Mouse (Mus musculus) kidney, embryonic 16.5 days (tissue): ENCODE measurements around the gene H2-Q2. TPM values are rescaled to one million over a fixed set of nuclear protein-coding genes. Genes with fewer than 3 reads are reported as not detected.
A peak's percentile ranks its signal among the peaks of the same experiment; 100 is the strongest.
"Not testable (repeated sequence)": the region's sequence is repeated elsewhere in the genome, so short reads cannot be mapped to it uniquely, and the experiment has no call there.

Experiments
- ATAC-seq: fragments of 200-750 bp; cut with Nextera tagmentation; 2 replicates; pipeline ENCODE4 v1.8.0; 2017; ENCODE audit warnings: moderate TSS enrichment; ENCODE audit not compliant: low FRiP score, low TSS enrichment
- H3K27ac ChIP-seq: fragments of 300-500 bp; sonication (generic); 2 replicates; pipeline ENCODE4 v1.5.1; 2014; ENCODE audit warnings: low read length
- H3K27me3 ChIP-seq: fragments of 300-500 bp; sonication (generic); 2 replicates; pipeline ENCODE4 v1.6.1; 2014; ENCODE audit warnings: low read length, control low read depth, mixed read lengths; ENCODE audit not compliant: insufficient read depth
- H3K36me3 ChIP-seq: fragments of 300-500 bp; sonication (generic); 2 replicates; pipeline ENCODE4 v1.6.1; 2014; ENCODE audit warnings: low read length, control low read depth, mixed read lengths; ENCODE audit not compliant: insufficient read depth
- H3K4me1 ChIP-seq: fragments of 300-500 bp; sonication (generic); 2 replicates; pipeline ENCODE4 v1.6.1; 2014; ENCODE audit warnings: low read length, control low read depth, mixed read lengths; ENCODE audit not compliant: insufficient read depth
- H3K4me2 ChIP-seq: fragments of 300-500 bp; sonication (generic); replicated peaks from 2 replicates; pipeline ENCODE4 v1.6.1; 2014; ENCODE audit warnings: low read depth, low read length
- H3K4me3 ChIP-seq: fragments of 300-500 bp; sonication (generic); 2 replicates; pipeline ENCODE4 v1.5.1; 2014; ENCODE audit warnings: mild to moderate bottlenecking, low read length
- H3K9ac ChIP-seq: fragments of 300-500 bp; sonication (generic); replicated peaks from 2 replicates; pipeline ENCODE4 v1.6.1; 2014; ENCODE audit warnings: low read length
- H3K9me3 ChIP-seq: fragments of 300-500 bp; sonication (generic); 2 replicates; pipeline ENCODE4 v1.6.1; 2016; ENCODE audit warnings: low read length, control low read depth
- WGBS: fragments of 180-500 bp; shearing (Covaris S2); extraction: QIAGEN DNeasy Blood & Tissue Kit; methylation state at CpG from one replicate; pipeline ENCODE4 v1.1.7; 2014; 5-methylcytosine and 5-hydroxymethylcytosine counted together
- polyA plus RNA-seq: library from polyadenylated mRNA; unstranded; fragments of >200 nt; fragmentation: Nextera tagmentation; extraction: Ambion mirVana; gene quantifications from 2 replicates; pipeline ENCODE4 v1.2.1, GENCODE M21; 2015

The H2-Q2 gene
- polyA plus RNA-seq, result 0.42 and 0.82 TPM in 2 replicates

GRCm38 (mm10) chr17:35342071-35342671, at the start of gene H2-Q2:
TSS of gene H2-Q2 (plus strand) at chr17:35342242.
- H3K36me3 ChIP-seq, result no peaks in the 10 kb centered on the region
- peak within 1 kb of the TSS; percentile 71 for H3K4me2 ChIP-seq
- WGBS, result 1% methylated on average over 27 of the region's 40 CpGs
- no peak within 1 kb of the TSS for H3K27ac ChIP-seq
- H3K9ac ChIP-seq, result peak within 1 kb of the TSS; percentile 46
- 0 out of 2 replicates have a peak, but pooled peaks cover 4% of the 10 kb centered on the region for H3K4me1 ChIP-seq
- no peak for ATAC-seq
- H3K4me3 ChIP-seq, result peak within 1 kb of the TSS; percentile 51
- peaks cover 34% of the 10 kb centered on the region for H3K27me3 ChIP-seq
- no peaks in the 10 kb centered on the region for H3K9me3 ChIP-seq

GRCm38 (mm10) chr17:35295796-35296195, 46.2 kb upstream of the H2-Q2 start:
- H3K9ac ChIP-seq, H3K36me3 ChIP-seq, H3K27me3 ChIP-seq, H3K4me3 ChIP-seq, ATAC-seq, H3K9me3 ChIP-seq, H3K4me1 ChIP-seq, H3K4me2 ChIP-seq, H3K27ac ChIP-seq: not testable (repeated sequence)
- 8% methylated on average over 5 of the region's 5 CpGs for WGBS

GRCm38 (mm10) chr17:35300261-35300945, 41.6 kb upstream of the H2-Q2 start:
- H3K4me2 ChIP-seq, H3K27ac ChIP-seq, H3K4me1 ChIP-seq, H3K9me3 ChIP-seq, ATAC-seq, H3K9ac ChIP-seq, H3K36me3 ChIP-seq, H3K4me3 ChIP-seq, H3K27me3 ChIP-seq: not testable (repeated sequence)
- 87% methylated on average over 7 of the region's 7 CpGs for WGBS

- Histone ChIP-seq H3K9ac (no peak overlapping the region), H3K4me3 (no peak overlapping the region), H3K27me3 (no peaks in the 10 kb centered on the region), H3K36me3 (no peaks in the 10 kb centered on the region), H3K9me3 (no peaks in the 10 kb centered on the region), H3K4me1 (no peaks in the 10 kb centered on the region), H3K27ac (no peak overlapping the region), H3K4me2 (no peak overlapping the region)
- WGBS, result 25% methylated on average over 13 of the region's 13 CpGs
- no peak for ATAC-seq
Measured at GRCm38 (mm10) chr17:35301645-35302258, 40.3 kb upstream of the H2-Q2 start.

- WGBS, result 80% methylated on average over 2 of the region's 2 CpGs
- Histone ChIP-seq H3K4me2 (no peak overlapping the region), H3K4me3 (no peak overlapping the region), H3K4me1 (no peaks in the 10 kb centered on the region), H3K9ac (no peak overlapping the region), H3K36me3 (no peaks in the 10 kb centered on the region), H3K9me3 (no peaks in the 10 kb centered on the region), H3K27me3 (0 out of 2 replicates have a peak, but pooled peaks cover 4% of the 10 kb centered on the region), H3K27ac (no peak overlapping the region)
- ATAC-seq, result no peak
Measured at GRCm38 (mm10) chr17:35303271-35303670, 38.8 kb upstream of the H2-Q2 start.

GRCm38 (mm10) chr17:35303756-35304350, 38.2 kb upstream of the H2-Q2 start:
- H3K4me1 ChIP-seq, result no peaks in the 10 kb centered on the region
- H3K4me3 ChIP-seq, result no peak overlapping the region
- ATAC-seq, result no peak
- H3K36me3 ChIP-seq, result no peaks in the 10 kb centered on the region
- H3K4me2 ChIP-seq, result no peak overlapping the region
- no peak overlapping the region for H3K27ac ChIP-seq
- H3K27me3 ChIP-seq, result 0 out of 2 replicates have a peak, but pooled peaks cover 4% of the 10 kb centered on the region
- no peak overlapping the region for H3K9ac ChIP-seq
- 83% methylated on average over 10 of the region's 10 CpGs for WGBS
- no peaks in the 10 kb centered on the region for H3K9me3 ChIP-seq

GRCm38 (mm10) chr17:35304478-35304877, 37.6 kb upstream of the H2-Q2 start:
- 60% methylated on average over 6 of the region's 6 CpGs for WGBS
- ATAC-seq, result no peak
- H3K4me2 ChIP-seq, result no peak overlapping the region

GRCm38 (mm10) chr17:35304921-35305320, 37.1 kb upstream of the H2-Q2 start:
- H3K9ac ChIP-seq, H3K27me3 ChIP-seq, H3K4me1 ChIP-seq, H3K4me2 ChIP-seq, ATAC-seq, H3K36me3 ChIP-seq, H3K27ac ChIP-seq, H3K9me3 ChIP-seq, H3K4me3 ChIP-seq: not testable (repeated sequence)
- WGBS, result 83% methylated on average over 8 of the region's 8 CpGs

More at GRCm38 (mm10) chr17:35304478-35304877, 37.6 kb upstream of the H2-Q2 start:
- H3K9ac ChIP-seq, result no peak overlapping the region
- no peaks in the 10 kb centered on the region for H3K9me3 ChIP-seq
- H3K4me1 ChIP-seq, result no peaks in the 10 kb centered on the region
- no peak overlapping the region for H3K4me3 ChIP-seq
- 0 out of 2 replicates have a peak, but pooled peaks cover 4% of the 10 kb centered on the region for H3K27me3 ChIP-seq
- H3K27ac ChIP-seq, result no peak overlapping the region
- no peaks in the 10 kb centered on the region for H3K36me3 ChIP-seq

- peaks cover 36% of the 10 kb centered on the region for H3K27me3 ChIP-seq
- H3K27ac ChIP-seq, result no peak overlapping the region
- no peak overlapping the region for H3K4me2 ChIP-seq
- peaks cover 10% of the 10 kb centered on the region for H3K4me1 ChIP-seq
- no peak for ATAC-seq
- no peak overlapping the region for H3K9ac ChIP-seq
- no peak overlapping the region for H3K4me3 ChIP-seq
- H3K9me3 ChIP-seq, result no peaks in the 10 kb centered on the region
- no peaks in the 10 kb centered on the region for H3K36me3 ChIP-seq
Measured at GRCm38 (mm10) chr17:35318671-35319070, 23.4 kb upstream of the H2-Q2 start.
